Mouse (Mus musculus) brain, embryonic 14.5 days (tissue): ENCODE data around the gene Galntl6.

Experiments
- CTCF ChIP-seq: fragments of 200-500 bp; IDR thresholded peaks from 2 replicates; pipeline ENCODE4 v1.5.1; 2012; ENCODE audit warnings: inconsistent platforms, mild to moderate bottlenecking, moderate library complexity, borderline replicate concordance; ENCODE audit not compliant: insufficient read depth, insufficient read length; ENCODE audit errors: extremely low read depth
- POLR2A ChIP-seq: fragments of 200-500 bp; IDR thresholded peaks from 2 replicates; pipeline ENCODE4 v1.6.1; 2012; ENCODE audit warnings: mild to moderate bottlenecking, inconsistent platforms, borderline replicate concordance; ENCODE audit not compliant: poor library complexity, insufficient read depth, insufficient read length, severe bottlenecking; ENCODE audit errors: extremely low read depth

- peak; percentile 10; the same call in 1 of the 2 replicates for TF ChIP-seq CTCF
- TF ChIP-seq POLR2A: no peak
Measured at GRCm38 (mm10) chr8:58931066-58931465, 18.6 kb upstream of the Galntl6 start.
